Mouse (Mus musculus) heart, embryonic 16.5 days (tissue): Measurements from ENCODE around the gene 2310030G06Rik. TPM values are rescaled to one million over a fixed set of nuclear protein-coding genes. Genes with fewer than 3 reads are reported as not detected.
A peak's percentile ranks its signal among the peaks of the same experiment; 100 is the strongest.

Source experiments
- ATAC-seq: fragments of 200-750 bp; cut with Nextera tagmentation; replicated peaks from 2 replicates; pipeline ENCODE4 v1.8.0; 2017; ENCODE audit warnings: moderate number of reproducible peaks; ENCODE audit not compliant: insufficient read depth, low FRiP score; ENCODE audit errors: extremely low read depth
- H3K27ac ChIP-seq: fragments of 300-500 bp; sonication (generic); 2 replicates; pipeline ENCODE4 v1.5.1; 2014; ENCODE audit warnings: mild to moderate bottlenecking, low read length, control low read depth, moderate library complexity
- H3K27me3 ChIP-seq: fragments of 300-500 bp; sonication (generic); 2 replicates; pipeline ENCODE4 v1.6.1; 2014; ENCODE audit warnings: low read length, mixed read lengths; ENCODE audit not compliant: control insufficient read depth, insufficient read depth
- H3K36me3 ChIP-seq: fragments of 300-500 bp; sonication (generic); 2 replicates; pipeline ENCODE4 v1.6.1; 2014; ENCODE audit not compliant: control insufficient read depth, insufficient read depth
- H3K4me1 ChIP-seq: fragments of 300-500 bp; sonication (generic); 2 replicates; pipeline ENCODE4 v1.6.1; 2014; ENCODE audit warnings: low read length, mixed read lengths; ENCODE audit not compliant: control insufficient read depth, insufficient read depth
- H3K4me2 ChIP-seq: fragments of 300-500 bp; sonication (generic); 2 replicates; pipeline ENCODE4 v1.6.1; 2014; ENCODE audit warnings: low read depth, mild to moderate bottlenecking, control low read depth, low read length
- H3K4me3 ChIP-seq: fragments of 300-500 bp; sonication (generic); 2 replicates; pipeline ENCODE4 v1.5.1; 2014; ENCODE audit warnings: mild to moderate bottlenecking, control low read depth, low read length
- H3K9ac ChIP-seq: fragments of 300-500 bp; sonication (generic); 2 replicates; pipeline ENCODE4 v1.6.1; 2014; ENCODE audit warnings: low read length, control low read depth
- H3K9me3 ChIP-seq: fragments of 300-500 bp; sonication (generic); replicated peaks from 2 replicates; pipeline ENCODE4 v1.6.1; 2016; ENCODE audit warnings: low read length; ENCODE audit not compliant: control insufficient read depth
- WGBS: fragments of 180-500 bp; shearing (Covaris S2); extraction: QIAGEN DNeasy Blood & Tissue Kit; methylation state at CpG from one replicate; pipeline ENCODE4 v1.1.7; 2014; 5-methylcytosine and 5-hydroxymethylcytosine counted together
- polyA plus RNA-seq: library from polyadenylated mRNA; unstranded; fragments of >200 nt; fragmentation: Nextera tagmentation; extraction: Ambion mirVana; gene quantifications from 2 replicates; pipeline ENCODE4 v1.2.1, GENCODE M21; 2015

2310030G06Rik gene
- polyA plus RNA-seq = 7.9 and 9.8 TPM in 2 replicates

GRCm38 (mm10) chr9:50746214-50746677 is at the start of gene 2310030G06Rik:
TSS of gene 2310030G06Rik (minus strand) at chr9:50746536.
- Histone ChIP-seq H3K27me3 (no peaks in the 10 kb centered on the region), H3K4me1 (peaks cover 29% of the 10 kb centered on the region), H3K4me3 (peak within 1 kb of the TSS; percentile 59), H3K27ac (peak within 1 kb of the TSS; percentile 86), H3K36me3 (no peaks in the 10 kb centered on the region), H3K4me2 (peak within 1 kb of the TSS; percentile 71), H3K9me3 (no peaks in the 10 kb centered on the region), H3K9ac (peak within 1 kb of the TSS; percentile 81)
- WGBS = 4% methylated on average over 19 of the region's 19 CpGs
- peak; percentile 37; the same call in 1 of the 2 replicates for ATAC-seq

DNA sequence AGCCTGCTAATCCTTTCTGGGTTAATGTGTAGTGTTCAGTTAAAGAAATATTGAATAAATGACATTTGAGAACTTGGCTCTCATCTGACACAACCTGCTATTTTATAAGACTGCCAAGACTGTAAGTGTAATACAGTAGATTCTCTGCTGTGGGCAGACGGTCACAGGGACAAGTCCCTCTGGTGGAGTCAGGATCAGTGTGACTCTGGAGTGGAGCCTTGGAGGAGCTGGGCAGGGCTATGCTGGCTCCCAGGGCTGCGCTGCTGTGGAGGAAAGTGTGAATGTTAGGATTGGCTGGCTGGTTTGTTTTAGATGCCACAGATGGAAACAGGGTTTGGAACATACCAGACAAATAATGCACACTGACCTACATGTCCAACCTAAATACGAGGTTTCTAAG is 48.9 kb upstream of the 2310030G06Rik start:
- Histone ChIP-seq H3K4me2 (no peak overlapping the region), H3K4me3 (no peak overlapping the region), H3K36me3 (peaks cover 24% of the 10 kb centered on the region), H3K9me3 (no peaks in the 10 kb centered on the region), H3K27ac (no peak overlapping the region), H3K9ac (no peak overlapping the region), H3K27me3 (no peaks in the 10 kb centered on the region), H3K4me1 (no peaks in the 10 kb centered on the region)
- no peak for ATAC-seq
- WGBS = 89% methylated on average over 3 of the region's 3 CpGs

GRCm38 (mm10) chr9:50782155-50782554 is 35.8 kb upstream of the 2310030G06Rik start:
- Histone ChIP-seq H3K4me3 (no peak overlapping the region), H3K4me2 (no peak overlapping the region), H3K4me1 (no peaks in the 10 kb centered on the region), H3K9me3 (no peaks in the 10 kb centered on the region), H3K9ac (no peak overlapping the region), H3K27me3 (no peaks in the 10 kb centered on the region), H3K36me3 (peaks cover 50% of the 10 kb centered on the region), H3K27ac (no peak overlapping the region)
- ATAC-seq = no peak
- WGBS = 82% methylated on average over 2 of the region's 2 CpGs

- no peak for ATAC-seq
Measured at GRCm38 (mm10) chr9:50776162-50776760, 29.9 kb upstream of the 2310030G06Rik start.

DNA sequence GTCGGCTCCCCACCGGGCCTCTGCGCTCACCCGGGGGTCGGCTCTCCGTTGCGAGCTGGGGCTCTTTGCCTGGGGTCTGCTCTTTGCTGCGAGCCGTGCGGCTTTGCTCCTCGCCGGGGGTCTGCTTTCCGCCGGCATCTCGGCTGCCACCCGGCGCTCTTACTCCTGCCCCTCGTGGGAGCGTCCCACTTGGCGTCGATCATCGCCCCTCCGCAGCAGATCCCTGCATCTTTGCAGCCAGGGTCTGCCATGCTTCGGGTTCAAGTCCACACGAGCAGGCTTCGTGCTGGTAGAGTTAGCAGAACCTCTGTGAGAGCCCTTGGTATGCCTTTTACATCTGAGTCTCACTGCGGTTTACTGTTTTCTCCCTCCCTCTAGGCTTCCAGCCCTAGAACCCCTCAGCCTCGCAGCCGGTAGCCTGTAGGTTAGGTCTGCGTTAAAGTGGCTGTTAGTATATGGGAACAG is 29.4 kb upstream of the 2310030G06Rik start:
- Histone ChIP-seq H3K9me3 (no peaks in the 10 kb centered on the region), H3K4me3 (peak overlapping the region; percentile 99), H3K4me2 (peak overlapping the region; percentile 74), H3K27me3 (no peaks in the 10 kb centered on the region), H3K27ac (peak overlapping the region; percentile 74), H3K9ac (peak overlapping the region; percentile 93), H3K4me1 (peaks cover 12% of the 10 kb centered on the region), H3K36me3 (peaks cover 17% of the 10 kb centered on the region)
- ATAC-seq = peak; percentile 18
- WGBS = 1% methylated on average over 30 of the region's 30 CpGs

More at GRCm38 (mm10) chr9:50776162-50776760, 29.9 kb upstream of the 2310030G06Rik start:
- Histone ChIP-seq H3K4me3 (peak overlapping the region; percentile 99), H3K27ac (no peak overlapping the region), H3K9ac (peak overlapping the region; percentile 93), H3K9me3 (no peaks in the 10 kb centered on the region), H3K4me2 (peak overlapping the region; percentile 74), H3K4me1 (peaks cover 12% of the 10 kb centered on the region), H3K27me3 (no peaks in the 10 kb centered on the region), H3K36me3 (peaks cover 22% of the 10 kb centered on the region)
- WGBS = 49% methylated on average over 11 of the region's 11 CpGs

- H3K27me3 ChIP-seq = no peaks in the 10 kb centered on the region
- peak within 1 kb of the TSS; percentile 74 for H3K27ac ChIP-seq
- ATAC-seq = peak; percentile 72
- peak within 1 kb of the TSS; percentile 99 for H3K4me3 ChIP-seq
- H3K9me3 ChIP-seq = no peaks in the 10 kb centered on the region
- H3K9ac ChIP-seq = peak within 1 kb of the TSS; percentile 93
- peak within 1 kb of the TSS; percentile 74 for H3K4me2 ChIP-seq
- H3K4me1 ChIP-seq = peaks cover 12% of the 10 kb centered on the region
- under 1% methylated on average over 51 of the region's 51 CpGs for WGBS
- H3K36me3 ChIP-seq = peaks cover 13% of the 10 kb centered on the region
Measured at GRCm38 (mm10) chr9:50774991-50775612, 28.8 kb upstream of the 2310030G06Rik start, which contains the start of the genes Alg9 and 1110032A03Rik. TSS of gene Alg9 (plus strand) at chr9:50775019. TSS of gene 1110032A03Rik (minus strand) at chr9:50775520.

DNA sequence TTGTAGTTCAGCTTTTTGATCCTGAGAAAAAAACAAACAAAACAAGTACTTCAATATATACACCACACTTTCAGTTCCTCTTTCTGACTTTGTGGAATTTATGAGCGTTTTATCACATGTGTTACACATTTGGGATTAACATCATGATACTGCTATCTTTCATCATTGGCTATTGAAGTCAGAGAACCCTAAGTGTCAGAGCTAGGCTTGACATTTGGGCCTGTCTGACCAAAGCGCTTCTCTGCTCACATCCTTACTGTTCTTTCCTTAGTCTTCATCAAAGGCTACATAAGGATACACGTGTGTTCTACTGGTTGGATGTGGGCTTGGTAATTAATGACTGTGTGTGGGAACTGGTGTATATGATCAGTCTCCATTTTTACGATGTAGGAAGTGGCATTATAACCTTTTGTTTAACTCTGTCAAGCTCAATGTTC is 27.7 kb upstream of the 2310030G06Rik start:
- no peak overlapping the region for H3K27ac ChIP-seq
- no peaks in the 10 kb centered on the region for H3K27me3 ChIP-seq
- H3K9me3 ChIP-seq = no peaks in the 10 kb centered on the region
- ATAC-seq = no peak
- H3K36me3 ChIP-seq = peaks cover 13% of the 10 kb centered on the region
- WGBS = 62% methylated on average over 4 of the region's 4 CpGs
- H3K9ac ChIP-seq = no peak overlapping the region; the same call in 1 of the 2 replicates
- peaks cover 18% of the 10 kb centered on the region for H3K4me1 ChIP-seq
- H3K4me2 ChIP-seq = peak overlapping the region; percentile 74; the same call in 1 of the 2 replicates
- no peak overlapping the region for H3K4me3 ChIP-seq

- H3K27me3 ChIP-seq = no peaks in the 10 kb centered on the region
- peaks cover 17% of the 10 kb centered on the region for H3K4me1 ChIP-seq
- no peak overlapping the region for H3K4me2 ChIP-seq
- H3K9me3 ChIP-seq = no peaks in the 10 kb centered on the region
- no peak overlapping the region for H3K27ac ChIP-seq
- no peak overlapping the region for H3K4me3 ChIP-seq
- ATAC-seq = no peak
- 0 out of 2 replicates have a peak, but pooled peaks cover 5% of the 10 kb centered on the region for H3K36me3 ChIP-seq
- H3K9ac ChIP-seq = no peak overlapping the region
- WGBS = 72% methylated on average over 2 of the region's 2 CpGs
Measured at GRCm38 (mm10) chr9:50770011-50770410, 23.7 kb upstream of the 2310030G06Rik start.
